Mouse (Mus musculus): ENCODE measurements at regions not wholly inside any gene's neighbourhood (a gene's known extent, or its start where the extent isn't known, plus 50 kb on each side); places are given as distances from the start of the nearest gene placed in this dataset.

- TF ChIP-seq POLR2A (IDR thresholded peaks at IDR 0.05; ENCODE audit: borderline replicate concordance, low read depth, low read length) (no peak), CTCF (IDR thresholded peaks at IDR 0.05; ENCODE audit: low read depth, low read length) (no peak)
Observed at GRCm38 (mm10) chr1:189063699-189064098, 56.1 kb upstream of the Kctd3 start.

Measured in bone marrow macrophage, adult 2 months (primary cell).